Mouse (Mus musculus) cortical plate, adult 2 months (tissue): ENCODE results near the gene Cbx1.

Experiments used
- CTCF ChIP-seq: fragments of 200-500 bp; IDR thresholded peaks from 2 replicates; pipeline ENCODE4 v1.5.1; 2011; ENCODE audit warnings: mild to moderate bottlenecking, control low read depth, low read length; ENCODE audit not compliant: insufficient read depth; ENCODE audit errors: extremely low read depth
- POLR2A ChIP-seq: fragments of 200-500 bp; IDR thresholded peaks from 2 replicates; pipeline ENCODE4 v1.6.1; 2011; ENCODE audit warnings: mild to moderate bottlenecking, low read length, control low read depth; ENCODE audit not compliant: insufficient read depth; ENCODE audit errors: extremely low read depth

GRCm38 (mm10) chr11:96814443-96814842 is 25.5 kb downstream of the Cbx1 start:
- TF ChIP-seq POLR2A = no peak
- TF ChIP-seq CTCF = no peak
